Mouse (Mus musculus): ENCODE results near the gene Chst3. TPM values are rescaled to one million over a fixed set of nuclear protein-coding genes. Genes with fewer than 3 reads are reported as not detected.
"Not testable (repeated sequence)": the region's sequence is repeated elsewhere in the genome, so short reads cannot be mapped to it uniquely, and the experiment has no call there.

Chst3 gene
- polyA plus RNA-seq, 1 experiment from 2014 or later, result 3.7 TPM

DNA sequence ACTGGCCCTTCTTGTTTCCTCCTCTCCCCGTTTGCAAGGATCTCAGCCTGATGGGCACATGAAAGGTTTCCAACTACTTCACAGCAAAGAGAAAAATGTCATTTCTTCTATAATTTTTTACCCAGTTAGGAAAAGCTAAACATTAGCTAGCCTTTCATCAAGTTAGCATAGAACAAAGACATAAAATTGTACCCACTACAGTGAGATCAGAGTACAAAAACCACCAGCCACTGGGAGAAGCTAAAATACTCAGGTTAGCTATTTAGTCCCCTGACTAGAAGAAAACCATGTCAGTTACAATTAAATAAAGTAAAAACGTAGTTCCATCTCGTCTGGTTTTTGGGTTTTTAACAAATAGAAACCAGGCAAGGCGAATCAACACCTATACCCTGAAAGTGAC is 8.6 kb upstream of the Chst3 start:
- Histone ChIP-seq H3K9me3 (replicated peaks) (no peaks in the 10 kb centered on the region), H3K4me2 (replicated peaks) (no peak overlapping the region), H3K27ac (no peak overlapping the region), H3K27me3 (no peaks in the 10 kb centered on the region), H3K4me1 (0 out of 2 replicates have a peak, but pooled peaks cover 6% of the 10 kb centered on the region), H3K36me3 (no peaks in the 10 kb centered on the region), H3K9ac (no peak overlapping the region), H3K4me3 (no peak overlapping the region)
- WGBS, result 77% methylated on average over 4 of the region's 4 CpGs
- no peak for ATAC-seq (ENCODE audit: low FRiP score)

GRCm38 (mm10) chr10:60224601-60225000 is 5.5 kb upstream of the Chst3 start:
- H3K27ac ChIP-seq, result no peak overlapping the region
- H3K4me2 ChIP-seq (replicated peaks), result no peak overlapping the region
- peaks cover 9% of the 10 kb centered on the region; the same call in 1 of the 2 replicates for H3K4me1 ChIP-seq
- H3K9me3 ChIP-seq (replicated peaks), result no peaks in the 10 kb centered on the region
- H3K9ac ChIP-seq, result no peak overlapping the region
- H3K27me3 ChIP-seq, result peaks cover 1% of the 10 kb centered on the region
- no peak overlapping the region for H3K4me3 ChIP-seq
- no peak for ATAC-seq (ENCODE audit: low FRiP score)
- 70% methylated on average over 2 of the region's 2 CpGs for WGBS
- no peaks in the 10 kb centered on the region for H3K36me3 ChIP-seq

DNA sequence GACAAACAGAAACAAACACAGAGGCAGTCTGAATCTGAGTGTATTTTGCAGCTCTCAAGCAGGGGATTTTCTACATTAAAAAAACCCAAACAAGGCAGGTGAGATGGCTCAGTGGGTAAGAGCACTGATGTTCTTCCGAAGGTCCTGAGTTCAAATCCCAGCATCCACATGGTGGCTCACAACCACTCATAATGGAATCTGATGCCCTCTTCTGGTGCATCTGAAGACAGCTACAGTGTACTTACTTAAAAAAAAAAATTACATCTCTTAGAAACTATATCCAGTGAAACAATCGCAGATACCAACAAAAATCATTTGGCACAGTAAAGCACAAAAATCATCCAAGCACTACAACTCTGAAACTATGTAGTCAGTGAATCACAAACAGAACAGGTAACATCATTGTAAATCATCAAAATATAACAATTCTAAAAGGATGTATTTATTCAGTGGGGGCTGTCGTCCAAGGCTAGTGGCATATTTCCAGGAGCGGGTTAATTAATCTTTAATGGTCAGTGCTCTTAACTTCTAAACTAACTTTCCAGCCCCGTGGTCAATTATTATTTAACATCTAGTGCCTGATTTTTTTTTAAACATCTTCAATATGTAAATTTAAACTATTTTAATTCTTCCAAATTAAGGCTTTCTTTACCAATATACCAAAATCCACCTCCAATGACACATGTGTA is 2.7 kb upstream of the Chst3 start:
- not testable (repeated sequence) for H3K4me3 ChIP-seq; ATAC-seq (ENCODE audit: low FRiP score); H3K36me3 ChIP-seq; H3K4me2 ChIP-seq (replicated peaks); H3K9ac ChIP-seq; H3K27ac ChIP-seq; H3K9me3 ChIP-seq (replicated peaks)
- Histone ChIP-seq H3K4me1 (peaks cover 26% of the 10 kb centered on the region), H3K27me3 (peaks cover 18% of the 10 kb centered on the region)
- 94% methylated on average over 5 of the region's 5 CpGs for WGBS

- Histone ChIP-seq H3K4me3 (no peak overlapping the region), H3K27ac (no peak overlapping the region), H3K4me1 (peaks cover 35% of the 10 kb centered on the region), H3K36me3 (no peaks in the 10 kb centered on the region), H3K9ac (no peak overlapping the region), H3K27me3 (peaks cover 18% of the 10 kb centered on the region), H3K9me3 (replicated peaks) (no peaks in the 10 kb centered on the region), H3K4me2 (replicated peaks) (no peak overlapping the region)
- ATAC-seq (ENCODE audit: low FRiP score), result no peak
- WGBS, result 92% methylated on average over 4 of the region's 4 CpGs
Measured at GRCm38 (mm10) chr10:60220607-60221006, 1.5 kb upstream of the Chst3 start.

- no peaks in the 10 kb centered on the region for H3K9me3 ChIP-seq (replicated peaks)
- no peak overlapping the region for H3K27ac ChIP-seq
- H3K27me3 ChIP-seq, result peaks cover 18% of the 10 kb centered on the region
- no peak overlapping the region for H3K9ac ChIP-seq
- WGBS, result 75% methylated on average over 5 of the region's 5 CpGs
- H3K4me1 ChIP-seq, result peaks cover 40% of the 10 kb centered on the region
- no peak for ATAC-seq (ENCODE audit: low FRiP score)
- no peaks in the 10 kb centered on the region for H3K36me3 ChIP-seq
- H3K4me2 ChIP-seq (replicated peaks), result peak overlapping the region; percentile 67
- H3K4me3 ChIP-seq, result no peak overlapping the region
Measured at GRCm38 (mm10) chr10:60220042-60220523, 1.0 kb upstream of the Chst3 start.

DNA sequence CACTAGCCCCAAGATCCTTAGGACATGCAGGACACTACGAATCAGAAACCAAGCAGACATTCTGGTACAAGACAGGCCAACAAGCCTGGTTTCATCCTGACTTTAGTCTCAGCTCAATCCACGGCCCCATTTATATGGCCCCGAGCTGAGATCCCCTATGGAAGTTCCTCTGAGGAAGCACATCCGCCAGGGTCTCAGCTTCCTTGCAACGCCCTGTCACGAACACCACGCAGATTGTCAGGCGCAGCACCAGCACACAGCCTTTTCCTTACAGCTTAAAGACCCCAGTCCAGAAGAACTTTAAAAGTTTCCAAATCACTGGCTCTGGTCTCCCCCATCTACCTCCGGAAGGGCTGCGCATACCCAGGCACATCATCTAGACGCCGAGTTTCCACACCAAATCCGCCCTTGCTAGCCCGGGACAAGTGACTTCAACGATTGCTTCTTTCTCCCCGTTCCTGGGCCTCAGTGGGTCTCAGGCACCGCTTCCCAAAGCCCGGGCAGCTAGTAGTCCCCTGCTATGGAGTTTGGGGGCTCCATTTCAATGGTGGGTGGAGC is 948 bp downstream of the Chst3 start:
- H3K4me3 ChIP-seq, result peak overlapping the region; percentile 47
- H3K4me1 ChIP-seq, result peaks cover 46% of the 10 kb centered on the region
- peak overlapping the region; percentile 60; the same call in 1 of the 2 replicates for H3K27ac ChIP-seq
- 5% methylated on average over 18 of the region's 18 CpGs for WGBS
- H3K36me3 ChIP-seq, result no peaks in the 10 kb centered on the region
- H3K4me2 ChIP-seq (replicated peaks), result peak overlapping the region; percentile 67
- ATAC-seq (ENCODE audit: low FRiP score), result no peak
- peak overlapping the region; percentile 67 for H3K9ac ChIP-seq
- no peaks in the 10 kb centered on the region for H3K9me3 ChIP-seq (replicated peaks)
- H3K27me3 ChIP-seq, result peaks cover 18% of the 10 kb centered on the region

DNA sequence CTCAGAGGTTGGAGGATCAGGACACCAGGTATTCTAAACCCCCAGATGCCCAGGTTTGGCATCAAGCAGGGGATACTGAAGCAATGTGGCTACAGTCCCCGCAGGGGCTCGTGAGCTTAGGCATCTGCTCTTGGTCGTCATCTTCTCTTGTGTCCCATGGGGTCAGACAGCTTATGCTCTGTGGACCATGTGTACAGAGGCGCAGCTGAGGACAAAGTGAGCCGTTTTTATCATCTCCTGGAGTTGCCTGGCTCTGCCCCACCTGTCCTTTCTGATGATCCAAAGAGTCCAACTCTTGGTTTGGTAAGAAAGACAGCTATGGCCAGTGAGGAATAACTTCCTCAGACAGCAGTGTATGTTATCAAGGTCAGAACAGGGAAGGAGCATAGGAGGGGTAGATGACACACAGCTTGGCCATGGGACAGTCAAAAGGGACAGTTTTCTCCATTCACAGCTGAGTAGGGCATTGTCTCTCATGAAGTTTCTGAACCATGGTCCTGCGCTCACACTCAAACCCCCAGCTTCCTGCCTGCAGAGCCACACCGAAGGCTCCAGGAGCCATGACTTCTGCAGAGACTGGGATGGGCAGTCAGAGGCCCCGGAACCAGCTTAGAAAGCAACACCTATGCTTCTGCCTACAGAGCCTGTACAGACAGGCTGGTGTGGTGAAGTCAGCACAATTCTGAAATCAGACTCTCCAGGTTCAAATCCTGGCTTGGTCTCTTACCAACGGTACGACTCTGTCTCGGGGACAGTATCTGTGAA is 2.5 kb downstream of the Chst3 start:
- Histone ChIP-seq H3K4me3 (no peak overlapping the region), H3K4me2 (replicated peaks) (peak overlapping the region; percentile 67; the same call in 1 of the 2 replicates), H3K27me3 (peaks cover 18% of the 10 kb centered on the region), H3K9me3 (replicated peaks) (no peaks in the 10 kb centered on the region), H3K27ac (no peak overlapping the region), H3K4me1 (peaks cover 62% of the 10 kb centered on the region), H3K36me3 (no peaks in the 10 kb centered on the region), H3K9ac (no peak overlapping the region)
- WGBS, result 85% methylated on average over 11 of the region's 11 CpGs
- ATAC-seq (ENCODE audit: low FRiP score), result no peak

DNA sequence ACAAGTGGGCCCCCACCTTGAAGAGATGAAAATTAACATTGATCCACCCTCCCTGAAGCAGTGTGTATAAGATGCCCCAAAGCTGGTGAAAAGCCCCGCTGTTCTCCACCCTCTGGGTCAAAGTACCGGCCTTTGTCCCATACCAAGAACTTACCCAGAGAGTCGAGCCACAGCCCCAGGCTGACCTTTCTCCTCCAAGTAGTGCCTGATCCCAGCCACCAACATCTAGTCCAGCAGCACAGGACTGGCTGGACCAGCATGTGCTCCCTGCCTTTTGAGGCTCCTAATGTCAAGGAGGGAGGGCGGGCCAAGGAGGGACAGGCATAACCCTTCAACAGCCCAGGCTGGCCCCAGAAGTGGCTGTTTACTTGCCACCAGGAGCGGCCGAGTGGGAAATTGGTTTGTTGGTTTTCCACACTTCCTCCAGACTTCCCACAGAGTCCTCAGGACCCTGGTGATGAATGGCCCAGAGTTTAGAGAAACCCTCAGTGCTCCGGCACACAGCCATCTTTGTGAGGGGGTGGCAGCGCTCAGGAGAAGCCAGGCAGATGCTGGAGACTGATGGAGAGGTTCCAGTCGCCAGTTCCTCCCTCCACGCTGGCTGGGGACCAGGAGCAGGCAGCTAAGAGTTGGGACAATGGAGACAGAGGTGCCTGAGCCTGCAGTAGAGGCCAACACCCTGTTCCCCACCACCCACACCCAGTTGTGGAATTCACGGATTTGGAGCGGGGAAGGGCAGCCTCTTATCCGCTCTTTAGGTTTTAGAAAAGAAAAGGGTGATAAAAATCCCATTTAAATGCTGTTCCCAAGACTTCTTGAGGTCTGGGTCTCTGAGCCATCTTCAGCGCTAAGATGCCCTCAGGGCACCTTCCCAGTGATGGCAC is 3.7 kb downstream of the Chst3 start:
- no peak for ATAC-seq (ENCODE audit: low FRiP score)
- H3K9ac ChIP-seq, result no peak overlapping the region
- H3K27me3 ChIP-seq, result peaks cover 18% of the 10 kb centered on the region
- peaks cover 68% of the 10 kb centered on the region for H3K4me1 ChIP-seq
- 61% methylated on average over 14 of the region's 14 CpGs for WGBS
- H3K9me3 ChIP-seq (replicated peaks), result no peaks in the 10 kb centered on the region
- no peak overlapping the region for H3K27ac ChIP-seq
- H3K4me3 ChIP-seq, result no peak overlapping the region
- H3K36me3 ChIP-seq, result no peaks in the 10 kb centered on the region
- 0 out of 2 replicates have a peak overlapping the region, but pooled peaks have one; percentile 13 for H3K4me2 ChIP-seq (replicated peaks)

- Histone ChIP-seq H3K4me1 (peaks cover 65% of the 10 kb centered on the region), H3K9me3 (replicated peaks) (no peaks in the 10 kb centered on the region), H3K4me2 (replicated peaks) (0 out of 2 replicates have a peak overlapping the region, but pooled peaks have one; percentile 1), H3K27ac (peak overlapping the region; percentile 5; the same call in 1 of the 2 replicates), H3K4me3 (no peak overlapping the region), H3K9ac (no peak overlapping the region), H3K36me3 (no peaks in the 10 kb centered on the region), H3K27me3 (peaks cover 3% of the 10 kb centered on the region)
- WGBS, result 33% methylated on average over 11 of the region's 11 CpGs
- ATAC-seq (ENCODE audit: low FRiP score), result peak; percentile 55
Measured at GRCm38 (mm10) chr10:60212589-60213379, 6.3 kb downstream of the Chst3 start.

GRCm38 (mm10) chr10:60211501-60212005 is 7.5 kb downstream of the Chst3 start:
- no peak overlapping the region for H3K4me2 ChIP-seq (replicated peaks)
- no peaks in the 10 kb centered on the region for H3K27me3 ChIP-seq
- H3K27ac ChIP-seq, result no peak overlapping the region
- H3K36me3 ChIP-seq, result no peaks in the 10 kb centered on the region
- H3K4me1 ChIP-seq, result peaks cover 56% of the 10 kb centered on the region
- no peak for ATAC-seq (ENCODE audit: low FRiP score)
- H3K9ac ChIP-seq, result no peak overlapping the region
- no peaks in the 10 kb centered on the region for H3K9me3 ChIP-seq (replicated peaks)
- 77% methylated on average over 8 of the region's 8 CpGs for WGBS
- no peak overlapping the region for H3K4me3 ChIP-seq

GRCm38 (mm10) chr10:60210468-60210867 is 8.6 kb downstream of the Chst3 start:
- Histone ChIP-seq H3K27ac (no peak overlapping the region), H3K4me2 (replicated peaks) (no peak overlapping the region), H3K27me3 (no peaks in the 10 kb centered on the region), H3K4me1 (peaks cover 47% of the 10 kb centered on the region), H3K36me3 (no peaks in the 10 kb centered on the region), H3K4me3 (no peak overlapping the region), H3K9ac (no peak overlapping the region), H3K9me3 (replicated peaks) (no peaks in the 10 kb centered on the region)
- 75% methylated on average over 2 of the region's 2 CpGs for WGBS
- ATAC-seq (ENCODE audit: low FRiP score), result no peak
